11 mouse cellular contexts compared by ENCODE assay signal in the genomic region with DNA sequence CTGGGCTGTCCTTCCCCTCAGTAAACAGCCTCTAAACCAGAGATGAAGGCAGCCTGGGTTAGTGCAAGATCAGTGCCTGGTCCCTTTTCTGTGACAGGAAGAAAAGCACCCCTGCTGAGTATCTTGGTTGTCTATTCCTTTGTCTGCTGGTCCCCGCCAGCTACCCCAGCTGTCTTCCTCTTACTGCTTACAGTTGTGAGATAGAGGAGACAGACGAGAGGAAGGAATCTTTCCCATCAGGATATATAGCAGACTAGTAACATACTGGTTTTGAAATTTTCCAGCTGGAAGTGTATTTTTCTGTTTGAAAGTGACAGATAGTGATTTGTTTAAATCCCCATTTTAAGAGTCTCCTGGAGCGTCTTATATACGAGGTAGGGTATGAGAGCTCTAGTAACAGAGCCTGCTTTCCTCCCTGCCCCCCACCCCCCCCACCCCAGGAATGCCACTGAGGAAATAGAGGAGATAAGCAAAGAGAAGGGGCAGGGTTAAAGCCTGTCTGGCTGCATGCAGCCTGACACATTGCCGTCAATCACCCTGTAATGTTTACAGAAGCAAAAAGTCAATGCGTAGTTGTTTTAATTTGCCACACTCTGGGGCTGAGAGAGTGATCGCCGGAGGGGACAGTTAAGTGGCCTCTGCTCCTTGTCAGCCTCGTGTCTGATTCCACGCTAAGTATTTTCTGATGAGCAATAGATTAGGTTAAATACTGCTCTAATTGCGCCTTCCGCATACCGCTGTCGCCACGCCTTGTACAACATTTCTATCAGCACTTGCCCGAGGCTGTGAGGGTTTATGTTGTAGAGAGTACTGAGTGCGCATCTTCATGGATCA. TPM values are rescaled to one million over a fixed set of nuclear protein-coding genes. Genes with fewer than 3 reads are reported as not detected.
A peak's percentile ranks its signal among the peaks of the same experiment; 100 is the strongest.
DNase-seq lines count a peak whose midpoint lies in the region; ATAC-seq and TF ChIP-seq lines count a peak whose summit lies in the region.
"Had no signal": no experiment of that assay in that cellular context is flagged by ENCODE, and none has a peak within 500 bp of the region (broad histone marks: within the 10 kb centered on the region; RNA-seq: fewer than 3 reads in every experiment).

No protein-coding gene starts in this region.

- H3K36me3 ChIP-seq in kidney, embryonic 15.5 days: no peaks in the 10 kb centered on the region
- no peaks in the 10 kb centered on the region for H3K36me3 ChIP-seq in embryonic facial prominence, embryonic 10.5 days (replicated peaks)
- H3K36me3 ChIP-seq in intestine, embryonic 14.5 days (ENCODE audit: control insufficient read depth, insufficient read depth, low read length): no peaks in the 10 kb centered on the region
- no peaks in the 10 kb centered on the region for H3K36me3 ChIP-seq in neural tube, embryonic 12.5 days
- H3K36me3 ChIP-seq in thymus, adult 2 months (ENCODE audit: control insufficient read depth, insufficient read depth, low read length): no peaks in the 10 kb centered on the region

- peaks cover 92% of the 10 kb centered on the region for H3K27me3 ChIP-seq in kidney, embryonic 15.5 days
- H3K27me3 ChIP-seq in embryonic facial prominence, embryonic 10.5 days (replicated peaks; ENCODE audit: low read depth, poor library complexity, severe bottlenecking): peaks cover 84% of the 10 kb centered on the region
- no peaks in the 10 kb centered on the region for H3K27me3 ChIP-seq in intestine, embryonic 14.5 days (replicated peaks; ENCODE audit: control insufficient read depth, insufficient read depth, low read length)
- peaks cover 36% of the 10 kb centered on the region for H3K27me3 ChIP-seq in neural tube, embryonic 12.5 days (replicated peaks)
- no peaks in the 10 kb centered on the region; the same call in 1 of the 2 replicates for H3K27me3 ChIP-seq in thymus, adult 2 months (ENCODE audit: control insufficient read depth, insufficient read depth, low read length)

- DNase-seq in kidney, adult 18-20 months: no peak
- DNase-seq in embryonic facial prominence, embryonic 10.5 days (ENCODE audit: low spot score): peak; percentile 56
- DNase-seq in intestine, embryonic 14.5 days (ENCODE audit: low spot score): peak; percentile 65
- DNase-seq in thymus, adult 2 months: no peak
- no peak for DNase-seq in adrenal gland, postnatal 10 days
- DNase-seq: heart, adult 2 months; right cerebral cortex, postnatal 25 days; thymus, postnatal 4 days had no signal

- H3K4me1 ChIP-seq in kidney, embryonic 15.5 days: peaks cover 5% of the 10 kb centered on the region; the same call in 1 of the 2 replicates
- peaks cover 22% of the 10 kb centered on the region for H3K4me1 ChIP-seq in embryonic facial prominence, embryonic 10.5 days
- peaks cover 12% of the 10 kb centered on the region for H3K4me1 ChIP-seq in intestine, embryonic 14.5 days (replicated peaks; ENCODE audit: control insufficient read depth, insufficient read depth, low read length)
- H3K4me1 ChIP-seq in neural tube, embryonic 12.5 days: peaks cover 3% of the 10 kb centered on the region; the same call in 1 of the 2 replicates
- H3K4me1 ChIP-seq in thymus, adult 2 months (replicated peaks; ENCODE audit: control insufficient read depth, insufficient read depth, low read length): no peaks in the 10 kb centered on the region

- no peak overlapping the region for H3K9ac ChIP-seq in kidney, embryonic 15.5 days
- H3K9ac ChIP-seq in intestine, embryonic 14.5 days (ENCODE audit: low read length): no peak overlapping the region
- H3K9ac ChIP-seq in neural tube, embryonic 12.5 days: no peak overlapping the region

- no peak for TF ChIP-seq POLR2A in thymus, adult 2 months (IDR thresholded peaks at IDR 0.05; ENCODE audit: control insufficient read depth, extremely low read depth, insufficient read depth, low read length, poor library complexity)

- peak; percentile 46; the same call in 1 of the 2 replicates for ATAC-seq in kidney, embryonic 15.5 days (replicated peaks; ENCODE audit: low FRiP score)
- ATAC-seq in intestine, embryonic 14.5 days (replicated peaks; ENCODE audit: low FRiP score, low TSS enrichment, low read depth): peak; percentile 86
- ATAC-seq in neural tube, embryonic 12.5 days (ENCODE audit: low FRiP score, low read depth): peak; percentile 77
- no peak for ATAC-seq in megakaryocyte, adult 5-6 weeks (ENCODE audit: poor library complexity, severe bottlenecking)

- H3K4me2 ChIP-seq in kidney, embryonic 15.5 days: peak overlapping the region; percentile 28
- H3K4me2 ChIP-seq in intestine, embryonic 14.5 days (ENCODE audit: low read length): peak overlapping the region; percentile 39
- peak overlapping the region; percentile 32 for H3K4me2 ChIP-seq in neural tube, embryonic 12.5 days (replicated peaks)

- no peak overlapping the region for H3K27ac ChIP-seq in kidney, embryonic 15.5 days
- 0 out of 2 replicates have a peak overlapping the region, but pooled peaks have one; percentile 16 for H3K27ac ChIP-seq in embryonic facial prominence, embryonic 10.5 days (replicated peaks)
- no peak overlapping the region for H3K27ac ChIP-seq in intestine, embryonic 14.5 days (ENCODE audit: low read depth)
- H3K27ac ChIP-seq in neural tube, embryonic 12.5 days: no peak overlapping the region
- H3K27ac ChIP-seq in thymus, adult 2 months (ENCODE audit: control insufficient read depth, insufficient read depth, low read length): no peak overlapping the region
- H3K27ac ChIP-seq: heart, adult 2 months had no signal

- no peaks in the 10 kb centered on the region for H3K9me3 ChIP-seq in kidney, embryonic 15.5 days (replicated peaks)
- no peaks in the 10 kb centered on the region for H3K9me3 ChIP-seq in embryonic facial prominence, embryonic 10.5 days
- no peaks in the 10 kb centered on the region for H3K9me3 ChIP-seq in intestine, embryonic 14.5 days (ENCODE audit: control insufficient read depth, low read length)
- 0 out of 2 replicates have a peak, but pooled peaks cover 3% of the 10 kb centered on the region for H3K9me3 ChIP-seq in neural tube, embryonic 12.5 days

- TF ChIP-seq CTCF in thymus, adult 2 months (IDR thresholded peaks at IDR 0.05; ENCODE audit: borderline replicate concordance, control insufficient read depth, extremely low read depth, insufficient read depth, low read length, poor library complexity): no peak

- no peak overlapping the region for H3K4me3 ChIP-seq in kidney, embryonic 15.5 days (replicated peaks)
- H3K4me3 ChIP-seq in embryonic facial prominence, embryonic 10.5 days: peak overlapping the region; percentile 32
- no peak overlapping the region for H3K4me3 ChIP-seq in intestine, embryonic 14.5 days (ENCODE audit: low read depth, low read length)
- H3K4me3 ChIP-seq in neural tube, embryonic 12.5 days: no peak overlapping the region
- no peak overlapping the region for H3K4me3 ChIP-seq in thymus, adult 2 months (ENCODE audit: control insufficient read depth, insufficient read depth, low read length)
- H3K4me3 ChIP-seq: heart, adult 2 months had no signal

- 15% methylated on average over 17 of the region's 17 CpGs for WGBS in kidney, embryonic 15.5 days
- WGBS in embryonic facial prominence, embryonic 10.5 days: 4% methylated on average over 17 of the region's 17 CpGs
- 1% methylated on average over 17 of the region's 17 CpGs for WGBS in intestine, embryonic 14.5 days
- WGBS in neural tube, embryonic 12.5 days: 11% methylated on average over 17 of the region's 17 CpGs
- WGBS in thymus, adult 2 months: 27% methylated on average over 17 of the region's 17 CpGs

RNA-seq across cellular contexts. Expression of a gene that starts 34.9 kb away (rescaled TPM):
- not detected in 2 replicates for polyA plus RNA-seq in kidney, embryonic 15.5 days (2015; fragmentation: Nextera tagmentation; extraction: Ambion mirVana)
- polyA plus RNA-seq in embryonic facial prominence, embryonic 10.5 days (2016; fragmentation: Nextera tagmentation; extraction: Ambion mirVana): 1.7 and 2.1 TPM in 2 replicates
- polyA plus RNA-seq in intestine, embryonic 14.5 days (2014; fragmentation: Nextera tagmentation; extraction: Ambion mirVana): 0.45 and 0.69 TPM in 2 replicates
- 3.7 and 3.9 TPM in 2 replicates for polyA plus RNA-seq in neural tube, embryonic 12.5 days (2016; fragmentation: Nextera tagmentation; extraction: Ambion mirVana)
- polyA plus RNA-seq in thymus, adult 2 months (2012; rRNA removed): 2.8 and 3.6 TPM in 2 replicates
- total RNA-seq in adrenal gland, postnatal 10 days (2021): not detected
- not detected in 2 replicates for total RNA-seq in megakaryocyte, adult 5-6 weeks (2015)
- total RNA-seq in megakaryocyte, adult 5-6 weeks (2017): not detected in 2 replicates
- total RNA-seq: heart, adult 2 months had no signal

Comparison
In these comparisons a context has a peak if more than half of its experiments do, and no peak if none do; other contexts are left out.
1. DNase-seq: peak in embryonic facial prominence, embryonic 10.5 days (single experiment) and intestine, embryonic 14.5 days (single experiment); none in kidney, adult 18-20 months (single experiment), thymus, adult 2 months (single experiment) and adrenal gland, postnatal 10 days (single experiment).
2. Peak in every context shown above with its lines, with median percentiles within 50 percentile points of each other: H3K4me2 ChIP-seq.